Mouse (Mus musculus) left cerebral cortex, postnatal 36 days (tissue): ENCODE measurements around the gene Trim27. TPM values are rescaled to one million over a fixed set of nuclear protein-coding genes. Genes with fewer than 3 reads are reported as not detected.

ENCODE experiments used
- DNase-seq, 2 experiments: peaks; one replicate each; pipeline ENCODE4 v3.0.0; 2021 to 2022; ENCODE audit warnings: low spot score in 2 of 2, mixed read lengths in 1 of 2
- intact Hi-C: fragments of 180-260 bp; cut with DNase I; formaldehyde crosslinking; loops from one replicate; pipeline ENCODE4 v1.15.1; 2025
- total RNA-seq, 2 experiments: library from RNA; stranded (reverse); gene quantifications; 2 replicates each; pipeline ENCODE4 v1.2.3; 2021

Trim27 gene
- total RNA-seq, 2 experiments from 2014 or later: 34.0 TPM

DNA sequence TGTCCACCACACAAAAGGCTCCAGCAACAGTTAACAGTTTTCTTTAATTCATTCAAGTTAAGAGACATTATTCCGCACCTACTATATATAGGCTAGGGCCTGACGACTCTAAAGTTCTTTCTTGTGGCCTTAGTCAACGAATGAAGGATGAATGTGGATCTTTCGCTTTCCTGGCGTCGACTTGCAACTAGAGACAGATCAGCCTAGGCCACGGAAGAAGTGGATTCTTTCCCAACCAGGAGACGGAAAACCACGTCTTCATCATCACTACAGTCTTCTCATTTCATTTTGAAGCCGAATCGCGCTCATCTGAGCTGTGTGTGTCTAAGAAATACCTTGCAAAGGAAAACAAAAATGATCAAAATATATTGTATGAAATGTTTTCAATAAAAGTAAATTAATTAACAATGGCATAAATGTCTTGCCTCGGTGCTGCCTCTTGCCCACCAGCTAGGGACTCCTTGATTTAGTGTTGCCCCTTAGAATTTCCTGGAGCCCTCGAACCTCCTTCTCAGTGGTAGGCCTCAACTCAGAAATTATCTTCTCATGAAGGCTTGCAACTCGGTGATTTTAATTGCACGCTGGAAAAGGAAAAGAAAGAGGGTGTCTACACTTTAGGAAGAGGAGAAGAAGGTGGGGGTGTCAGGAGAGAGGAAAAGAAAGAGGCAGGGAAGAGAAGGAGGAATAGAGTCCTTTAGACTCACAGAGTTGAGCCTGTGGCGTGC lies 8.7 kb upstream of the Trim27 start:
- DNase-seq: no peak
- intact Hi-C loops: loop anchor here (5.0 kb wide), 3 partner anchors 47 to 157 kb away; no protein-coding TSS in a partner anchor

DNA sequence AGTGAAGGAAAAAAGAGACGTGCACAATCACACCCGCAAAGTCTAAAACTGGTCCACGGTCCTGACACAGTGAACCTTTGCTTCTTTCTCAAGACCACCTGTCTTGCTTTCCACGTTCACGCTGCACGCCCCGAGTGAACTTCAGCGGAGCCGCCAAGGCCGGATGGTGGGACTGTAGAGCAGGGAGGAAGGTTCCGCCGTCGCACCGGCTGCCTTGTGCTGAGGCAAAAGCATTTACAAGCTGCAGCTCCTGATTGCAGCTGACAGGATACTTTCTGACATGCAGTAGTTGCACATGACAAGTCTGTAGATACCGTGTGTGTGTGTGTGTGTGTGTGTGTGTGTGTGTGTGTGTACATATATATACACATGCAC lies 8.1 kb upstream of the Trim27 start:
- intact Hi-C loops: loop anchor here (5.0 kb wide), 3 partner anchors 46 to 156 kb away; no protein-coding TSS in a partner anchor
- no peak for DNase-seq

DNA sequence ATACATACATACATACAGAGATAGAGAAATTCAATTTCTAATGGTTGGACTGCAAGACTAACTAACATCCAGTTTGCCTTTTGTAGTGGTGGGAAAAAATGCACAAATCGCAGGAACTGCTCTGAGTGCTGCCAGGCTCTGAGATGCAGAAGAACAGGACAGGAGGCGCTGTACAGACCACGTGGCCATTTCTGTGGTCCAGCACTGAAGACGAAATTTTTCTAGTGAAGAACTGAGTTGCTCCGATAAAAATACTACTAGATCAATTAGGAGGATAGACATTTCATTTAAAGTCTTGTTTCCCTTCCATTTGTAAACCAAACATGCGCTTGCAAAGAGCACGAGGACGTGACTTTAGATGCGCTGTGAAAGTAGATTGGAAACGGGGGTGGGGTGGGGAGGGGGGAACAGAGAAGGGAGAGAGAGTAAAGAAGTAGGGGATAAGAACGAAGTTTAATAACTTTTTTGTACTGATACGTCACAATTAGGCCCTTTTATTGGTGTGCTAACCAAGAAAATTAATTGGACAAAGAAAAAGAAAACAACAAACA lies 7.6 kb upstream of the Trim27 start:
- no peak for DNase-seq
- intact Hi-C loops: loop anchor here (5.0 kb wide), 3 partner anchors 46 to 156 kb away; no protein-coding TSS in a partner anchor

DNA sequence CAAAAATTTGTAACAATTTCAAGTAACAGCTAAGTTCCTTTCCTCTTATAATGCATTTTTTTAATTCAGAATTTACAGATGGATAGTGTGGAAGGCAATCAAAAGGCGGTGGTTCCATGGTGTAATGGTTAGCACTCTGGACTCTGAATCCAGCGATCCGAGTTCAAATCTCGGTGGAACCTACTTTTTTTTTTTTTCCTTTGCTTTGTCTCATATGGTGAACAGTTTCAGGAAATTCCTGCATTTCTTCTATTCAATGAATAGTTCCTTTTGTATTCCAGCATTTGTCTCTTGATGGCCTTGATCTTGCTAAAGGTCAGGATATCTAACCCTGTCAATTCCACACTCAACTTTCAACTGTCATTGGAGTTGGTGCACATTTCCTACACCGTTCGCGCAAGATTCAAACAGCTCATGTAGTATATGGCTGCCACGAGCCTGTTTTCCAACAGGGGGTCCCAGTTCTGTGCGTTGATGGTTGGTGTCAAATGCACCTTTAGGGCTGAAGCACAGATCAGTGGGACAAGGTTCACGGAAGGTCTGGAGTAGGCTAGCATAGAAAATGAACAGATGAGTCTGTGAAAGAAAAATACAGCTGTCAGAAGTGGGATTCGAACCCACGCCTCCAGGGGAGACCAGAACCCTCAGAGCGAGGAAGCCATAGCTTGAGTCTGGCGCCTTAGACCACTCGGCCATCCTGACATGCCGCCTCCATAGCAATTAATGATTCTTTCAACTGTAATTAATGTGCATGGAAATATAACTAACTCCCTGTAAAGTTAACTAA lies 6.8 kb upstream of the Trim27 start:
- DNase-seq: peak; percentile 52 to 70
- intact Hi-C loops: loop anchor here (5.0 kb wide), 3 partner anchors 45 to 155 kb away; no protein-coding TSS in a partner anchor

DNA sequence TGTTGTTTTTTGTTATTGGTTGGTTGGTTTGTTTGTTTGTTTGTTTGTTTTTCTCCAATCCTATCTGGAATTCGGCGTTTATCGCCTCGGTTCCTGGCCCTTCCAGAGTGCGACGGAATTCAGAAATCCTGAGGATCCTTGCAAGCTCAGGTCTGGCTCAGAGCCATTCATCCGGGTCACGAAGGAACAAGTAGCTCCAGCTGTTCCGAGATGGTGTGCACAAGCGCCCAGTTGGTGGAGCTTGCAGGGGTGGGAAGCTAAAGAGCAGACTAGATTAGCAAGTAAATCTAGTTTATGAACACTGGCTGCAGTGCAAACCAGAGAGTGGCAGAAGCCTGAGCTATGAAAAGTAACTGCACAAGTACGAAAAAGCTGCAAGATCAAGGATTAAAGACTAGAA lies 6.2 kb upstream of the Trim27 start:
- intact Hi-C loops: loop anchor here (5.0 kb wide), 3 partner anchors 44 to 154 kb away; no protein-coding TSS in a partner anchor
- peak; percentile 62 to 73 for DNase-seq

DNA sequence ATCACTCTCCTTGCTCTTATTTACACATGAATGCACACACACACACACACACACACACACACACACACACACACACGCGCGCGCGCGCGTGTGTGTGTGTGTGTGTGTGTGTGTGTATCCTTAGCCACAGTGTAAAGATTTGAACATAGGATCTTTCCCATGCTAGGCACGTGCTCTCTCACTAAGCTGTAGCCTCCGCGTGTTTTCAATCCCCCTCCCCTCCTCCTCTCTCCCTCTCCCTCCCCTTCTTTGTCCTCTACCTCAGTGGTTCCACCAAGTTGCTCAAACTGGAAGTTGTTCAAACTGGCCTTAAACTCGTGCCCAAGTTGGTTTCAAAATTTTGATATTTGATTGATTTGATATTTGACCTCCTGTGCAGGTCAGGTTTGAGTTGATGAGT lies 2.5 kb upstream of the Trim27 start:
- intact Hi-C loops: no loop called here
- no peak for DNase-seq

DNA sequence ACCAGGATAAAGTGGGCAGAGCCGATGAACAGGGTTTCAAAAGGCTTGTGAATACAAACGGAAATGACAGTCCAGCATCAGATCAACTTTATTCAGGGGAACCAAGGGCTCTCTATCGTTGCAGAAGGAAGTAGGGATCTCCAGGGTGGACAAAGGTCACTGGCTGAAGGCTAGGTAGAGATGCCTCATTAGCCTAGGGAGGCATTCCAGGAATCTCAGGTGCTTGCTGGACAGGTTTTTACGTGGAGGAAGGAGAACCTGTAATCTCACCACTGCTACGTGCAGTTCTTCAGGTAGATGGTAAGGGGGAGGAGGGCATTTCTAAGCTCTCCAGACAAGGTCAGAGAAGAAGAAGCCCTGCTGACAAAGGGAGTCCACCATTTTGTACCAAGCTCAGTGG lies 1.6 kb upstream of the Trim27 start:
- intact Hi-C loops: no loop called here
- no peak for DNase-seq

DNA sequence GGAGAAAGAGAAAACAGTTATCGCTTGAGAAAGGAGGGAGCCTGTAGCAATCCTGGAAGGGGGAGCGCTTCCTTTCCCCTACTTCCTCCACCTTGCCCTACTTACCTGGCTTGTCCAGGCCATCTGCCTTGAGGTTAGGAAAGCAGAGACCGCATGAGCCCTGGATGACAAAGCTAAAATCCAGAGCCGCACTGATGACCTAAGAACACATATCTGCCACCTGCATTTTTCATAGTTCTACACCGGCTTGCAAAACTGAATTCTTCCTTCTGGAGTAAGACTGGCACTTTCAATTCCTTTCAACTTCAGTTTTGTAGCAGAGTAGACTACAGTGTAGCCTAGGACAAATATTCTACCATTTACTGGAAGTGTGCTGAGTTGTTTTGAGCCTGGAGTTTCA lies 881 bp upstream of the Trim27 start:
- DNase-seq: no peak
- intact Hi-C loops: no loop called here

DNA sequence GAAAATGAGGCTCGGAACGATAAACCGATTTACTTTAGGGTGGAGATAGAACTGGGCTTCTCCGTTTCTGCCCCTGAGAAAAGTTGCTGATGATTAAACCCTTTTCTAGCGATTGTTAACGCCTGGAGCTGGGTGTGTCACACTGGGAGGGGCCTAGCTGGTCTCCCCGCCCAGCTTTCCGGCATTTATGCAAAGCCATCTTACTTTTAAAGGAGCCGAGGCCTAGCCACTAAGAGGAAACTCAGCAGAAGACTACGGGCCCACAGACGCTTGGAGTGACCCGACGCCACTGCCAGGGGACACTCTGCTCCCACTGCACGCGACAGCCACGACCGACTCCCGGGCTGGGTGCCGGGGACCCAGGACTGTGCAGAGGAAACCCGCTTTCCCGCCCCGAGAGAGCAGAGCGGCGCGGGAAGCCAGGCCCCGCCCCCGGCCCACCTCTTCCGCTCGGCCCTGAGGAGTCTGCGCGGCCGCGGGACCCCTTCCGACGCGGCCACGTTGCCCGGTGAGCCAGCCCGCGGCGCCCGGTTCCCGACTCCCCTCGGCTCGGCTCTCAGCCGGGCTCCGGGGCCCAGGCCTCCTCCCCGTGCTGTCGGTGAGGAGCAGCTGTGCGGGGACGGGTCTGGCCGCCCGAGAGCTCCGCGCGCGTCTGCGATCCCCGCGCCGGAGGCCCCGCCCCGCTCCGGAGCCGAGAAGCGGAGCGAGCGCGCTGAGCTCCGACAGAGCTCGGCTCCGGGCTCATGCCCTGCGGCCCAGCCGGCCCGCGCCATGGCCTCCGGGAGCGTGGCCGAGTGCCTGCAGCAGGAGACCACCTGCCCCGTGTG lies 692 bp downstream of the Trim27 start:
- intact Hi-C loops: no loop called here
- peak; percentile 91 to 93 for DNase-seq

DNA sequence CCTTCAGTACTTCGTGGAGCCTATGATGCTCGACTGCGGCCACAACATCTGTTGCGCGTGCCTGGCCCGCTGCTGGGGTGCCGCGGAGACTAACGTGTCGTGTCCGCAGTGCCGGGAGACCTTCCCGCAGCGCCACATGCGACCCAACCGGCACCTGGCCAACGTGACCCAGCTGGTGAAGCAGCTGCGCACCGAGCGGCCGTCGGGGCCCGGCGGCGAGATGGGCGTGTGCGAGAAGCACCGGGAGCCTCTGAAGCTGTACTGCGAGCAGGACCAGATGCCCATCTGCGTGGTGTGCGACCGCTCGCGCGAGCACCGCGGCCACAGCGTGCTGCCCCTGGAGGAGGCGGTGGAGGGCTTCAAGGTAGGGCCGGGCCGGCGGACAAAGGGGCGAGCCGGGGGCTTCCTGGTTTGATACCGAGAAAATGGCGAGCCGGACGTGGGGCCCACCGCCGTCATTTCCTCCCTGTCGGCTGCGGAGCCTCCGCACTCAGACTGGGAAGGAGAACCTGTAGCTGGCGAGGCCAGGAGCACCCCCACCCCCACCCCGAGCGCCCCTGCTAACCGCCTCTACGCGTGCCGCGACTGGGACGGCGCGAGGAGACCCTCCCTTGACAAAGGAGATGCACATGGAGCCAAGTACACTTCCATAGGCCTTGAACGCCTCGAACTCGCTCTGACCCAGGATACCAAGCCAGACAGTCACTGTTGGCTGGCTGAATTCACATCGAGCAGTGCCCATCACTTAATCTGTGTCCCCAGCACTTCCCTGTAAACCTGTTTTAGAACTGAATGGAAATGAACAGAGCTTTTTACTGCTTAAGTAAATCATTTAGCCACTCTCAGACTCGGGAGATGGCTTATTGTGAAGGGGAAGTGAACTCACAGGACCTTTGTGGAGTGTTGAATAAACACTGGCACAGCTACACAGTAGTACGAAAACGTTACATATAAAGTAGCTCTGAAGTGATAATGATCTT lies 1.6 kb downstream of the Trim27 start:
- DNase-seq: peak; percentile 55 to 59
- intact Hi-C loops: no loop called here

DNA sequence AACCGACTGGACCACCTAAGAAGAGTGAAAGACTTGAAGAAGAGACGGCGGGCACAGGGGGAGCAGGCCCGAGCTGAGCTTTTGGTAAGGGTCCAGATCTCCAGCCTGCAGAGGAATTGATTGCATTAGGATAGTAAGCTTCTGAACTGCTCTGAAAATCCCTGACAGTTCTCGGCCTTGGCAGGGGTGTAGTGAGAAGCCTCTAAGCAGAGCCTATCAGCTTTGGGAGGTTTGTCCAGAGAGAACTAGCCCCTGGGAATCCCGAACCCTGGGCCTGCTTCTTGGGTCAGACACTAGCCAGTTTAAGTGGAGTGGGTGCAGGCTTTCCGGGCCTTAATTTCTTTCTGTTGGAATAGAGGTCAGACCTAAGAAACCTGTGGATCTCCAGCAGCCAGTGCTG lies 2.8 kb downstream of the Trim27 start:
- DNase-seq: no peak
- intact Hi-C loops: no loop called here

DNA sequence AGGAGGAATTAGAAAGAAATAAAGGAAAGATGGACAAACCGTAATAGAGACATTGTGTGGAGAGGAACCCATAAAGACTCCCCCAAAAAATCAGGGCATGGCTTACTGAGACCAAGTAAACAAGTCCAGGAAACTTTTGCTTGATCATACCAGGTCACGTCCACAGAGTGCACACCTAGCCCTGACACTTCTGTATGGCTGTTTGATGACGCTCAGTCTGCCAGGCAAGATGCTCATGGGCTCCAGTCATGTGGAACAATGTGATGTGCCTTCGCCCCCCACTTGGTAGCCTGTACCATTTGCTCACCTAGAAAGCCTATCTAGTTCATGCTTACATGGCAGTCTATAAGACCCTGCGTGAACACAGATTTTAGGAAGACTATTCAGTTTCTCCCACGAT lies 3.8 kb downstream of the Trim27 start:
- intact Hi-C loops: no loop called here
- DNase-seq: no peak

DNA sequence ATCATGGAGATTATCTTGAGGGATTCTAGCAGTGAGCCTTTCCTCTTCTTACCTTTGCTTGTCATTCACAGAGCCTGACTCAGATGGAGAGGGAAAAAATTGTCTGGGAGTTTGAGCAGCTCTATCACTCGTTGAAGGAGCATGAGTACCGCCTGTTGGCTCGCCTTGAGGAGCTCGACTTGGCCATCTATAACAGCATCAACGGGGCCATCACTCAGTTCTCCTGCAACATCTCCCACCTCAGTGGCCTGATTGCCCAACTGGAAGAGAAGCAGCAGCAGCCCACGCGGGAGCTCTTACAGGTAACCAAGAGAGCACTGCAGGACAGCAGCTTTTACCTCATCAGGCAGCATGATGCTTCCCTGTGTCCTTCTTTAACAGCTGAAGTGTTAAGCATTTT lies 4.4 kb downstream of the Trim27 start:
- no peak for DNase-seq
- intact Hi-C loops: no loop called here

DNA sequence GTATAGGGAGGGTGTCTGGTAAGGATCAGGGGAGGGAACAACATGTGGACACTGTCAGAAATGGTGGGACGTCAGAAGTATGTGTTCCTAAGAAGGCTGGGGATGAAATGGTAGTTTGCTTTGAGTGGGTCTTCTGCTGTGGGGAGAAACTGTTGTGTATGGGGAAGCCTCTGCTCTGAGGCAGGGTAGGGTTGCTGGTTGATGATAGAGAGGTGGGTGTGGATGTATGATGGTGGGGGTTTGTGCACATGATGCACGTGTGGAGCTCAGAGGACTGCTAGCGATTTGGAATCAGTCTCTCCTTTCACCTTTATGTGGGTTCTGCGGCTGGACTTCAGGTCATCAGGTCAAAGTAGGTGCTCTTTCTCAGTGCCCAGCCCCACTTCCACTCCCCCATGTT lies 6.3 kb downstream of the Trim27 start:
- intact Hi-C loops: no loop called here

DNA sequence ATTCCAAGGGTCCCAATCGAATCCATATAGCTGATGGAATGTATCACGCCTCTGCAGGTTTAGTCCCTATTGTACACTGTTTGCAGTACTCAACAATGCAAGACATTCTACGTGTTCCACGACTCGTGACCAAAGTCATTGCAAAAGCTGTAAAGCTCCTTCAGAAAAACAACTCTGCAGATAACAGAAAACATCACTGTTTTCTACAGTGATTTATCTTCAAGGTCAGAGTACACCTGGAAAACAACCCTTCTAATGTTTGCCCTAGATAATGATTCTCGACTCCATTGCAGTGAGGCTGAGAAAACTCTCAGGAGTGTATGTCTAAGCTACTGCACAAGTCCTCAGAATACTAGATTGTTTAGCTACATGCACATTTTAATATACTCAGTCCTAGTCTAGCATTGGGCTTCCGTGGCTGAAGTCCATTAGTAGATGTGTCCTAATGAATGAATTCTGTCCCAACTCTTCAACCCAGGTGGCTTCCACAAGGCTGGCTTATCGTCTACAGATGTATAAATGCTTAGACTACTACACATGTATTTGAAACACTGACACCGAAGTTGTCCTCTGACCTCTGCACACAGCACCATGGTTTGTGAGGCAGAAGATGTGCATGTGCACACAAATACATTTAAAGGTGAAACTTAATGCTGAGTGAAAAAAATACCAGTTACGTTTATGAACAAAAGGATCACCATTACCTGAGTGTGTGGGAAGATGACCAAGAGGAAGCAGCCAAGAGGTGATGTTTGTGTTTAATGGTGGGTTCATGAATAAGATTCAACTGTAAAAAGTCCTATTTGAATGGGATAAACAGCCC lies 16.4 kb downstream of the Trim27 start:
- DNase-seq: no peak

More for the DNA sequence above, 6.3 kb downstream of the Trim27 start:
- no peak for DNase-seq

DNA sequence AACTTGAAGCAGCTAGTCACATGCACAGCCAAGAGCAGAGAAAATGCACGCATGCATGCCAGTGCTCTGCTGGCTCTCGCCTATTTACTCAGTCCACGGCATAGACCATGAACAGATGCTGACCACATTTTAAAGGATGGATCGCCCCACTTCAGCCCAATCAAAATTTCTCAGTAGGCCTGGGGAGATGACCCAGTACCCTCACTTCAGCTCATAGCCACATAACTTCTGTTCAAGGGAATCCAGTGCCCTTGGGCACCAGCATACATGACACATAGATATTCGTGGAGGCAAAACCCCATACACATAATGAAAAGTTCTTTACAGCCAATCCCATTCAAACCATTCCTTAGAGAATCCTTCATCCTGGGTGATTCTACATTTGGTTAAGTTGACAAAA lies 18.5 kb downstream of the Trim27 start:
- intact Hi-C loops: no loop called here
- no peak for DNase-seq

More for the DNA sequence above, 16.4 kb downstream of the Trim27 start:
- intact Hi-C loops: no loop called here

DNA sequence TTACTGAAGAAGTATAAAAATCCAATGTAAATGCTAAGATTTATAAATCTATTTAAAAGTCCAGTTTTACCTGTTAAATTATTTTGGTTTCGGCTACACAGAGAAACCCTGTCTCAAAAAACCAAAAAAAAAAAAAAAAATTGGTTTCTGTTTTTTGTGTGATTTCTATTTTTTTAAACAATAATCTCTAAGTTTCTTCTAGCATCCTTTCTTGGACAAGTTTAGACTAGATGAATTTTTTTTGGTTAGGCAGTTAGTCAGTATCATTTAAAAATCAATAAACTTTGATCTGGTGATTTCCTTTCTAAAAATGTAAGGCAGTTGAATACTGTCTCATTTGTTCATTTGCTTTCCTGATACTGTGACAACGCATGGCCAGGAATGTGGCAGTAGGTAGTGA lies 19.1 kb downstream of the Trim27 start:
- no peak for DNase-seq
- intact Hi-C loops: no loop called here
